Mouse (Mus musculus): ENCODE data around the gene Tnip1.

GRCm38 (mm10) chr11:55005684-55006083, 43.0 kb upstream of the Tnip1 start:
- TF ChIP-seq POLR2A (IDR thresholded peaks at IDR 0.05; ENCODE audit: low read depth, low read length) (no peak), CTCF (IDR thresholded peaks at IDR 0.05; ENCODE audit: borderline replicate concordance, insufficient read depth, low read length) (no peak)
